Mouse (Mus musculus) Patski (cell line): ENCODE results near the gene Tenm3. TPM values are rescaled to one million over a fixed set of nuclear protein-coding genes. Genes with fewer than 3 reads are reported as not detected.

ENCODE experiments used
- ATAC-seq: fragments of 100-300 bp; one replicate; pipeline ENCODE4 v1.8.0; 2021
- CTCF ChIA-PET: fragments of 350-600 bp; sonication (Branson Sonifier 250); formaldehyde crosslinking; loops from one replicate; lab custom pipeline; 2022; ENCODE audit warnings: inconsistent platforms; lab: Charles Lee
- POLR2A ChIA-PET: fragments of 350-600 bp; sonication (Branson Sonifier 250); formaldehyde crosslinking; loops from one replicate; lab custom pipeline; 2022; ENCODE audit warnings: antibody characterized with exemption, inconsistent platforms; lab: Charles Lee
- DNase-seq: peaks from one replicate; pipeline ENCODE4 v3.0.0-alpha.2; 2011; ENCODE audit warnings: low read depth, low spot score
- H3K27me3 ChIP-seq: fragments of 371-371 bp; one replicate; pipeline ENCODE4 v1.5.1; 2021
- CTCF ChIP-seq: fragments of 100-300 bp; IDR thresholded peaks from one replicate; pipeline ENCODE4 v1.5.1; 2021
- in situ Hi-C: fragments of 300-500 bp; cut with MboI; formaldehyde crosslinking; loops from 3 replicates; pipeline ENCODE4 v1.11.1; 2018; ENCODE audit warnings: low pct_unique_long_range_greater_than_20kb, mixed read lengths
- polyA plus RNA-seq: library from polyadenylated mRNA; unstranded; gene quantifications from one replicate; pipeline ENCODE4 v1.2.3, GENCODE M21; 2021

Gene Tenm3
- polyA plus RNA-seq, 1 experiment from 2014 or later, result 3.0 TPM

GRCm38 (mm10) chr8:48295558-48295957, 548.2 kb downstream of the Tenm3 start:
- ChIA-PET POLR2A (no interaction called here), CTCF (no interaction called here)
- TF ChIP-seq CTCF, result no peak
- H3K27me3 ChIP-seq, result no peaks in the 10 kb centered on the region
- in situ Hi-C loops, result no loop called here
- ATAC-seq, result no peak
- no peak for DNase-seq

GRCm38 (mm10) chr8:48293797-48294196, 550.0 kb downstream of the Tenm3 start:
- CTCF ChIA-PET, result no interaction called here
- ATAC-seq (no peak), DNase-seq (no peak)
- POLR2A ChIA-PET, result interaction anchor here (0.7 kb wide), 1 partner anchor 683 kb away, joined by 3 read pairs; no protein-coding TSS in a partner anchor
- no peaks in the 10 kb centered on the region for H3K27me3 ChIP-seq
- in situ Hi-C loops, result no loop called here
- no peak for TF ChIP-seq CTCF

GRCm38 (mm10) chr8:48285432-48285831, 558.3 kb downstream of the Tenm3 start:
- H3K27me3 ChIP-seq, result no peaks in the 10 kb centered on the region
- no peak for TF ChIP-seq CTCF
- ChIA-PET POLR2A (no interaction called here), CTCF (no interaction called here)
- in situ Hi-C loops, result no loop called here
- DNase-seq (no peak), ATAC-seq (no peak)

- TF ChIP-seq CTCF, result no peak
- ATAC-seq, result no peak
- ChIA-PET CTCF (no interaction called here), POLR2A (no interaction called here)
- no peak for DNase-seq
- no peaks in the 10 kb centered on the region for H3K27me3 ChIP-seq
- in situ Hi-C loops, result no loop called here
Observed at GRCm38 (mm10) chr8:48281855-48282254, 561.9 kb downstream of the Tenm3 start.

- DNase-seq (no peak), ATAC-seq (no peak)
- in situ Hi-C loops, result no loop called here
Observed at GRCm38 (mm10) chr8:48279360-48279759, 564.4 kb downstream of the Tenm3 start.

GRCm38 (mm10) chr8:48277986-48278635, 565.6 kb downstream of the Tenm3 start:
- no peak for ATAC-seq
- DNase-seq, result no peak
- H3K27me3 ChIP-seq, result no peaks in the 10 kb centered on the region
- TF ChIP-seq CTCF, result no peak
- POLR2A ChIA-PET, result no interaction called here
- in situ Hi-C loops, result no loop called here
- CTCF ChIA-PET, result no interaction called here

More at GRCm38 (mm10) chr8:48279360-48279759, 564.4 kb downstream of the Tenm3 start:
- TF ChIP-seq CTCF, result no peak
- no peaks in the 10 kb centered on the region for H3K27me3 ChIP-seq
- CTCF ChIA-PET, result no interaction called here
- POLR2A ChIA-PET, result no interaction called here

- ATAC-seq (no peak), DNase-seq (no peak)
- CTCF ChIA-PET, result no interaction called here
- H3K27me3 ChIP-seq, result no peaks in the 10 kb centered on the region
- TF ChIP-seq CTCF, result no peak
- POLR2A ChIA-PET, result no interaction called here
- in situ Hi-C loops, result no loop called here
Observed at GRCm38 (mm10) chr8:48275066-48275465, 568.7 kb downstream of the Tenm3 start.

GRCm38 (mm10) chr8:48274566-48274965, 569.2 kb downstream of the Tenm3 start:
- CTCF ChIA-PET, result no interaction called here
- DNase-seq (no peak), ATAC-seq (no peak)
- POLR2A ChIA-PET, result no interaction called here
- TF ChIP-seq CTCF, result no peak
- in situ Hi-C loops, result no loop called here
- no peaks in the 10 kb centered on the region for H3K27me3 ChIP-seq

- ChIA-PET CTCF (no interaction called here), POLR2A (interaction anchor here (0.6 kb wide), 1 partner anchor 50 kb away, joined by 4 read pairs; no protein-coding TSS in a partner anchor)
- in situ Hi-C loops, result no loop called here
Observed at GRCm38 (mm10) chr8:48268638-48269037, 575.1 kb downstream of the Tenm3 start.

GRCm38 (mm10) chr8:48260265-48260664, 583.5 kb downstream of the Tenm3 start:
- in situ Hi-C loops, result no loop called here
- ChIA-PET CTCF (no interaction called here), POLR2A (no interaction called here)
- no peak for DNase-seq
- ATAC-seq, result no peak
- H3K27me3 ChIP-seq, result peaks cover 13% of the 10 kb centered on the region
- no peak for TF ChIP-seq CTCF

More at GRCm38 (mm10) chr8:48268638-48269037, 575.1 kb downstream of the Tenm3 start:
- TF ChIP-seq CTCF, result no peak
- DNase-seq, result no peak
- ATAC-seq, result no peak
- H3K27me3 ChIP-seq, result no peaks in the 10 kb centered on the region

- in situ Hi-C loops, result no loop called here
- CTCF ChIA-PET, result no interaction called here
Observed at GRCm38 (mm10) chr8:48259832-48260231, 583.9 kb downstream of the Tenm3 start.

More at GRCm38 (mm10) chr8:48259832-48260231, 583.9 kb downstream of the Tenm3 start:
- H3K27me3 ChIP-seq, result peaks cover 13% of the 10 kb centered on the region
- POLR2A ChIA-PET, result no interaction called here
- no peak for DNase-seq
- no peak for TF ChIP-seq CTCF
- ATAC-seq, result no peak
